Mouse (Mus musculus) layer of hippocampus, adult 9-11 months (tissue): ENCODE data around the gene Col9a2.
A peak's percentile ranks its signal among the peaks of the same experiment; 100 is the strongest.

Experiments used
- DNase-seq: peaks from one replicate; pipeline ENCODE4 v3.0.0; 2022

Gene Col9a2

DNA sequence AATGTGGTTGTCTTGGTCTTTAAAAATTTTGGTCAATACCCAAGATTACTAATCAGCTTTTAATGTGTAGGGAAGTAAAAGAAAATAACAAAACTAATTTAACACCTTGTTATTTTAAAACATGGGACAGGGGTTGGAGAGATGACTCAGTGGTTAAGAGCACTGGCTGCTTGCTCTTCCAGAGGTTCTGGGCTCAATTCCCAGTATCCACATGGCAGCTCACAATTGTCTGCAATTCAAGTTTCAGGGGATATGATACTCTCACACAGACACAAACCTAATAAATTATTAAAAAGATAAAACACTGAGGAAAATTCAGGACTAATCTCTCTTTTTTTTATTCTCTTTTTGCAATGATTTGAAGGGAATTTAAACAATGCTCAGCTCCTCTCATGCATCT lies 45.3 kb downstream of the Col9a2 start:
- DNase-seq = no peak

DNA sequence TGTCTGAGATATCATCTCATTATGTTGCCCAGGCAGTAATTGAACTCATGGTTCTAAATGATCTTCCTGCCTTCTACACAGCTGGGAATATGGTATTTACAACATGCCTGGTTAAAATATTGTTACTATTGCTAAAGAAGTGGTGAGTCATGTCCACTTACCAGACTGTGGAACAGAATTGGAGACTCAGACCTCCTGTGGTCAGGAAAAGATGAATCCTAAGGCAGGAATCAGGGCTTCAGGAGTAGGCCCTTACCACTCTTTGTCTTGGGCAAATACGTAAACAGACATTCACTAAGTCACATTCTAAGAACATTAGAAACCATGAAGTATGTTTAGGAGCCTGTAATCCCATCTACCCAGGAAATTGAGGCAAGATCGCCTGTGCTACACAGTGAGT lies 49.5 kb downstream of the Col9a2 start:
- no peak for DNase-seq

DNA sequence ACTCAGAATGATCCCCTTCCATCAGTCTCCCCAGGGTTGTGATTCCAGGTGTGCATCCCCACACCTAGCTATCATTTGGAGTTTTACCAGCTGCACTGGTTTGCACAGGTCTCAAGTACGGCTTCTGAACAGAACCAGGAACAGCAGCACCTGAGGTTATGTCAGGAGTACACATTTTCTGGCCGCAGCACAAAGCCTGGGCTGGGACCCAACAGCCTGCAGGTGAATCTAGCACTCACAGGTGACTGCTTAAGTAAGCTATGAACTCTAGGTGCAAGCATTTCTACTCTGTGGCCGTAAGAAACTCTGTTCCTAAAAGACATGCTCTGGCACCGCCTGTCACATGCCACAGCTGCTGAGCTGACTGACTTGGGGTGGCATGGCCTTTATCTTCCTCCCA lies 51.0 kb downstream of the Col9a2 start:
- no peak for DNase-seq

DNA sequence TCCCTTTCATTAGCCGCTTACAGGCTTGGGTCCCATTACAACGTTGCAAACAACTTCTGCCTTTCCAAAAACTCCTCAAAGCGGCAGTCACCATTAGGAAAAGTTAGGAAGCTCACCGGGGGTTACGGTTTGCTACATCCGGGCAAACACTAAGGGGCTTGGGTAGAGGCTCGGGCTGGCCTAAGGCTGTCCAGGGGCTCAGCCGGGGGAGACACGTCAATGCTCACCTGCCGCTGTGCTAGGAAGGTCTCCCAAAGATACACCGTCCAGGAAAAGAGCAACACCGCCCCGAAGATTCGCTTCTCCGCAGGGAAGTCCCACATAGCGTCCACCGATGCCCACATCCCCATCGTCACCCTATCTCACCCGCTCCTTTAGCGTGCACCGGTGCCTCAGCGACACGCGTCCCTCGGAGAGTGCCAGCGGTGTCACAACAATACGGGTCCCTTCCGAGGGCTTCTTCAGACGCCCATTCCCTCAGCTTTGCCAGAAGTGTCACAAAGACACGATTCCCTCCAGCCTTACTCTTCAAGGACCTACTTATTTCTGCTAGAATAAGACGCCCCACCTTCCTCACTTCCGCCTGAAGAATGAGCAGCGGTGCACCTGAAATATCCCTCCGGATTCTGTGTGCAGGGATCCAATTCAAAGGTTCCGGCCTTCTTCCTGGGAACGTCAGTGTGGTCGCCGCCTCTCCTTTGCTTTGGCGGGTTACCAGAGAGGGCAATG lies 58.6 kb downstream of the Col9a2 start, which contains the start of gene Zmpste24:
Zmpste24 (minus strand) TSS at position 592 of the 729 bp plus-strand sequence.
- DNase-seq = peak; percentile 88

DNA sequence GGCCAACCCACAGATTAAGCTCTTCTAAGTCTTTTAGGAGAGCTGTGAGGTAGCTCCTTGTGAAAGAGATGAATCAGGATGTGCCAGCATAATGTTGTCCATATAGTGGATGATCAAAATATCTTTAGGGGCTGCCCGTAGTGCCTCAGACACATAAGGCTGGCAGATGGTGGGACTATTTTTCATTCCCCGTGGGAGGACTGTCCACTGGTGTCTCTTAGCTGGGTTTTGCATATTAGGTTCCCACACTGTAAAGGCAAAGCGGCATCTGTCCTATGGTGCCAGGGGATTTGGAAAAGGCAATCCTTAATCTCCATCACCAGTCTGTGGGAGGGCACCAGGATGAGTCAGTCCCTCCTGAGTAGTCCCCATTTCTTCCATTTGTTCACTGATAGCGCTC lies 64.1 kb downstream of the Col9a2 start:
- DNase-seq = no peak
